Mouse (Mus musculus) midbrain, embryonic 16.5 days (tissue): ENCODE measurements around the gene Usp27x. TPM values are rescaled to one million over a fixed set of nuclear protein-coding genes. Genes with fewer than 3 reads are reported as not detected.

Experiments used
- ATAC-seq: fragments of 200-750 bp; cut with Nextera tagmentation; 2 replicates; pipeline ENCODE4 v1.8.0; 2017; ENCODE audit warnings: moderate TSS enrichment
- H3K27ac ChIP-seq: fragments of 300-500 bp; sonication (generic); 2 replicates; pipeline ENCODE4 v1.5.1; 2014; ENCODE audit warnings: mild to moderate bottlenecking, low read length, mixed read lengths
- H3K27me3 ChIP-seq: fragments of 300-500 bp; sonication (generic); 2 replicates; pipeline ENCODE4 v1.6.1; 2014; ENCODE audit warnings: low read depth, low read length, mixed read lengths; ENCODE audit not compliant: control insufficient read depth, insufficient read depth
- H3K36me3 ChIP-seq: fragments of 300-500 bp; sonication (generic); 2 replicates; pipeline ENCODE4 v1.6.1; 2014; ENCODE audit warnings: mild to moderate bottlenecking, low read length, moderate library complexity, mixed read lengths; ENCODE audit not compliant: control insufficient read depth, insufficient read depth
- H3K4me1 ChIP-seq: fragments of 300-500 bp; sonication (generic); 2 replicates; pipeline ENCODE4 v1.6.1; 2014; ENCODE audit warnings: mild to moderate bottlenecking, low read length, mixed read lengths; ENCODE audit not compliant: control insufficient read depth, insufficient read depth
- H3K4me2 ChIP-seq: fragments of 300-500 bp; sonication (generic); 2 replicates; pipeline ENCODE4 v1.6.1; 2014; ENCODE audit warnings: mild to moderate bottlenecking, low read length, mixed read lengths
- H3K4me3 ChIP-seq: fragments of 300-500 bp; sonication (generic); 2 replicates; pipeline ENCODE4 v1.5.1; 2014; ENCODE audit warnings: low read depth, mild to moderate bottlenecking, low read length, moderate library complexity, mixed read lengths
- H3K9ac ChIP-seq: fragments of 300-500 bp; sonication (generic); 2 replicates; pipeline ENCODE4 v1.6.1; 2014; ENCODE audit warnings: low read depth, low read length, mixed read lengths
- H3K9me3 ChIP-seq: fragments of 300-500 bp; sonication (generic); replicated peaks from 2 replicates; pipeline ENCODE4 v1.6.1; 2014; ENCODE audit warnings: mild to moderate bottlenecking, low read length, mixed read lengths; ENCODE audit not compliant: control insufficient read depth, poor library complexity, severe bottlenecking
- WGBS: fragments of 180-500 bp; shearing (Covaris S2); extraction: QIAGEN DNeasy Blood & Tissue Kit; methylation state at CpG from one replicate; pipeline ENCODE4 v1.1.7; 2014; 5-methylcytosine and 5-hydroxymethylcytosine counted together
- polyA plus RNA-seq: library from polyadenylated mRNA; unstranded; fragments of >200 nt; fragmentation: Nextera tagmentation; extraction: Ambion mirVana; gene quantifications from 2 replicates; pipeline ENCODE4 v1.2.1, GENCODE M21; 2015

Usp27x gene
- 2.3 and 2.5 TPM in 2 replicates for polyA plus RNA-seq

DNA sequence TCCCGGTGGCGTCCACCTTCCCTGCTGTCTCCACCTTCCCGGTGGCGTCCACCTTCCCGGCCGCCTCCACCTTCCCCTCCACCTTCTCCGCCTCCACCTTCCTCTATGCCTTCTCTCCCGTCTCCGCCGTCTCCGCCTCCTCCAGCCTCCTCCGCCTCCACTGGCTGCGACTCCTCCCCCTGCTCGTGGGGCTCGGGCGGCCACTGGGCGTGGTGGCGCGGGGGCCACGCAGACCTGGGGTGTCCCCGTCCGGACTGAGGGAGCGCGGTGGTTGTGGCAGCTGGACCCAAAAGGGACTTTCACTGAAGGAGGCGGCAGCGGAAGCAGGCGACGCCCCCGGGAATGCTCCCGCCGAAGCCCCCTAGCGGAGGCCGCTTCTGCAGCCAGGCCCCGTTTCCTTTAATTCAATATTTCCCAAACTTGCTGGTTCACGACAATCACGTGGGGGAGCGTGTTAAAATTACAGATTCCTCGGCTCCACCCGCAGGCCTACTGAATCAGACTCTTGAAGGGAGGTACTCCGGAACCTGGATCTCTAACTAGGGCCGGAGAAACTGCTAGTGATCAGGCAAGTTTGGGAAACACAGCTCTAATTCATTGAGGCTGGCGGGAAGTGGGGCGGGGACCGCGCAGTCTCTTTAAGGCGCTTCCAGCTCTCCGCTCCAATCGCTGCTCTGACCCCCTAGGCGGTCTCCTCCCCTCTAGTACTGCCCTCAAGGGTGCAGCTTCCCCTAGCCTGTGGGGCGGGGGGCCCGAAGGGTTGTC is at the start of gene Usp27x:
Usp27x (minus strand) TSS at position 115 of the 765 bp plus-strand sequence.
- WGBS: 29% methylated on average over 46 of the region's 51 CpGs
- peak within 1 kb of the TSS; percentile 90 for H3K27ac ChIP-seq
- ATAC-seq: peak; percentile 91

DNA sequence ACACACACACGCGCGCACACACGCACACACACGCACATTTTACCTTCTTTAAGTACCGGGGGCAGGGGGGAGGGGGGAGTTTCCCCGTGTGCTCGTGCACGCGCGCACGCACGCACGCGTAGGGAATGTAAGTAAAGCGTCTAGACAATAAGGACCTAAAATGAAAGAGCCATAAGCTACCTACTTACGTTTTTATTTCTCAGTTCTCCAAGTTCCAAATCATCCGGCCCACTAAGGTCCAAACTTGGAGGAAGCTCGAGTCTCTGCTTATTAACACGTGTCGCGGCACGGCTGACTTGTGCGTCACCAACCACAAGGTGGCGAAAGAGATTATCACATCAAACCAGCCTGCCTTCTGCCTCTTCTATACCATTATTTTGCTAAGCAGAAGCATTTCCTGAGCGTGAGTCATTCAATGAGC is 47.1 kb upstream of the Usp27x start:
- peak; percentile 77 for ATAC-seq
- Histone ChIP-seq H3K9me3 (no peaks in the 10 kb centered on the region), H3K27me3 (no peaks in the 10 kb centered on the region), H3K27ac (0 out of 2 replicates have a peak overlapping the region, but pooled peaks have one; percentile 32), H3K9ac (no peak overlapping the region), H3K4me1 (no peaks in the 10 kb centered on the region; the same call in 1 of the 2 replicates), H3K36me3 (no peaks in the 10 kb centered on the region), H3K4me3 (peak overlapping the region; percentile 38), H3K4me2 (peak overlapping the region; percentile 56)
- 21% methylated on average over 26 of the region's 26 CpGs for WGBS

More for the DNA sequence above, at the start of gene Usp27x:
- H3K9ac ChIP-seq: peak within 1 kb of the TSS; percentile 72
- H3K27me3 ChIP-seq: no peaks in the 10 kb centered on the region
- H3K4me2 ChIP-seq: peak within 1 kb of the TSS; percentile 66
- H3K9me3 ChIP-seq: no peaks in the 10 kb centered on the region
- no peaks in the 10 kb centered on the region for H3K36me3 ChIP-seq
- H3K4me3 ChIP-seq: peak within 1 kb of the TSS; percentile 60
- H3K4me1 ChIP-seq: peaks cover 18% of the 10 kb centered on the region

GRCm38 (mm10) chrX:7422166-7422565 is 46.5 kb upstream of the Usp27x start:
- Histone ChIP-seq H3K4me2 (peak overlapping the region; percentile 56), H3K27ac (no peak overlapping the region), H3K4me3 (peak overlapping the region; percentile 38), H3K36me3 (no peaks in the 10 kb centered on the region), H3K9ac (no peak overlapping the region), H3K27me3 (no peaks in the 10 kb centered on the region), H3K9me3 (no peaks in the 10 kb centered on the region), H3K4me1 (peaks cover 2% of the 10 kb centered on the region)
- ATAC-seq: no peak
- WGBS: 77% methylated on average over 6 of the region's 6 CpGs

DNA sequence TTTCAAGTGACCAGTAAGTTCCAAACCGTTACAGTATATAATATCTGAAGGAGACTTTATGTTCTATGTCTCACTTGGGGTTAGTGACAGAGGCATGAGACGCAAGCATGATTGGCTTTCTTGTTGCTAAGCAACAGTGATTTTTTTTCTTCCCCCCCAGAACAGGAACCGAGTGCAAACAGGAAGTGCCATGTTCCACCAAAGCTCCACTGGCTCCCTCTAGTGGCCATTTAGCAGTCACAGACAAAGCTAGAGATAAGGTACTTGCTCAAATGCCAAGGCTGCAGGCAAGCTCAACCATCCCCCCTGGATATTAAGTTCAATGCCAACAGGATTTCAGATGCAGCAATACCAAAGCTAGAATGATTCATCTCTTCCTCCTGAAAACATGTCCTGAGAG is 45.4 kb upstream of the Usp27x start:
- Histone ChIP-seq H3K27ac (no peak overlapping the region), H3K27me3 (no peaks in the 10 kb centered on the region), H3K36me3 (no peaks in the 10 kb centered on the region), H3K9ac (no peak overlapping the region), H3K4me2 (peak overlapping the region; percentile 28), H3K4me3 (no peak overlapping the region), H3K9me3 (no peaks in the 10 kb centered on the region), H3K4me1 (peaks cover 7% of the 10 kb centered on the region)
- ATAC-seq: peak; percentile 71
- 27% methylated on average over 3 of the region's 3 CpGs for WGBS

GRCm38 (mm10) chrX:7416178-7416871 is 40.7 kb upstream of the Usp27x start:
- Histone ChIP-seq H3K4me1 (peaks cover 7% of the 10 kb centered on the region; the same call in 1 of the 2 replicates), H3K27me3 (no peaks in the 10 kb centered on the region), H3K9me3 (no peaks in the 10 kb centered on the region), H3K36me3 (no peaks in the 10 kb centered on the region), H3K4me2 (peak overlapping the region; percentile 23), H3K4me3 (no peak overlapping the region), H3K9ac (no peak overlapping the region), H3K27ac (peak overlapping the region; percentile 80)
- WGBS: 25% methylated on average over 12 of the region's 12 CpGs
- peak; percentile 82 for ATAC-seq

DNA sequence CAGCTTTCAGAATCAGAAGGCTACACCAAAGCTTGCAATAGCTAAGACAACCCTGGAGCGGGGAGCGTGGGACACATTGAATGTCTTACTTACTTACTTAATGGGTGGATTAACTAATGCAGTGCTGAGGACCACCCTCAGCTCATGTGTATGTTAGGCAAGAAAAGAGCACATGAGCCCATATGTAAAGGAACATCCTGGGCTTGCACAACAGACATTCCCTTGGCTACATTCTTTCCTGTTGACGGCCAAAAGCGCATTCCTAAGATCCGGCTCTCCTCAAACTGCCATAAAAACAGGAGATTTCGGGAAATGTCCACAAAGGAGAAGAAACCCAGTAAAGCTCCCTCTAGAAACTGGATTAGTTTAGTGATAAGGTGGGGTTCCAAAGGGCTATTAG is 39.7 kb upstream of the Usp27x start:
- Histone ChIP-seq H3K4me1 (peaks cover 7% of the 10 kb centered on the region; the same call in 1 of the 2 replicates), H3K9me3 (no peaks in the 10 kb centered on the region), H3K27me3 (no peaks in the 10 kb centered on the region), H3K9ac (no peak overlapping the region), H3K36me3 (no peaks in the 10 kb centered on the region), H3K4me3 (no peak overlapping the region), H3K4me2 (no peak overlapping the region), H3K27ac (0 out of 2 replicates have a peak overlapping the region, but pooled peaks have one; percentile 11)
- ATAC-seq: no peak
- WGBS: 91% methylated on average over 6 of the region's 6 CpGs

DNA sequence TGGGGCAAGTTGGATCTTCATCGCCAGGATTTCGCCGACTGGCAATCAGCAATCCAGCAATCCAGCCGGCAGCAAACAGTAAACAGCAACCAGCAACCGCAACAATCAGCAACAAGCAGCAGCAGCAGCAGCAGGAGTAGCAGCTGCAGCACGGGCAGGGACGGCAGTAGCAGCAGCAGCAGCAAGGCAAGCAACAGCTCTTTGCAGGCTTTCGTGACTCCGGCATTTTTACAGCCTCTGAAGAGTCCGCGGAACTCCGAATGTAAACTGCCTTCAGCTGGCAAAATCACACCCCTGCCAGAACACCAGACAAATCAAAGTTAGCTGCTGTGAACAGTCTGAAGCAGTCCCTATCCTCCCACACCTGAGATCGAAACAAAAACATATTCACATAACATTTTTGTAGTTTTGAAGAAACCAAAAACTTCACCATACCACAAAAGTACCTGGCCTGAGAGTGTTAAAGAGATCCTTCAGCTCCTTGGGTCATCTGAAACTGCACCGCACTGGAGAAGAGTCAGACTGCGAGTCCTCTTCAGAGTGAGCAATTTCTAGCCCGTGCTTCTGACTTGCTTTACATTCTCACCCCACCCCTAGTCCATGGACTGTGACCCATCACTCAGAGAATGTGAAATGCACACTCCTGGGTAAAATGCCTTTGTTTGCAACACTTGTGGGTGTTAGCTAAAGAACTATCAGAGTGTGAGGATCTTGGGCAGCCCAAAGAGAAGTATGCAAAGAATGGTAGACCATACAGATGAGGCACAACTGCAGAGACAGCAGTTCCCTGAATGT is 36.8 kb upstream of the Usp27x start:
- ATAC-seq: no peak
- no peaks in the 10 kb centered on the region for H3K36me3 ChIP-seq
- H3K4me2 ChIP-seq: no peak overlapping the region
- H3K27me3 ChIP-seq: no peaks in the 10 kb centered on the region
- no peaks in the 10 kb centered on the region for H3K9me3 ChIP-seq
- no peak overlapping the region for H3K4me3 ChIP-seq
- H3K27ac ChIP-seq: no peak overlapping the region
- peaks cover 7% of the 10 kb centered on the region; the same call in 1 of the 2 replicates for H3K4me1 ChIP-seq
- WGBS: 80% methylated on average over 16 of the region's 16 CpGs
- H3K9ac ChIP-seq: no peak overlapping the region

DNA sequence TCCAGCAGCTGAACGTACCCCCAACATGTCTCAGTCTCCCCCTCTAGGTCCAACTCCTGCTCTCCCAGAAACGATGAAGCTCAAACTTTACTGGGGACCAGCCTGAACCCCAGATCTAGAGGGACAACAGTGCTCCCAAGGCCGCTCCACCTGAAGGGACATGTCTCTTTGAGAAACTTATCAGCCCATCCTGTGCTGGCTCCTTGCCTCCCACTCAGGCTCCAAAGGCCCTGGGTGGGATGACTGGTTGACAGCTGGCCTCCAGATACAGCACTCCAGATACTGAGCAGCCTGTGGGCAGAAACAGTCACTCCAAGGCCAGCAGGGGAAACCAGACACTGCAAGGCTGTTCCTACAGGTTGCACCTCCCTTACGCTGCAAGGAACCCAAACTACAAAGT is 956 bp upstream of the Usp27x start:
- H3K27ac ChIP-seq: peak overlapping the region; percentile 90
- peaks cover 18% of the 10 kb centered on the region for H3K4me1 ChIP-seq
- peak overlapping the region; percentile 66 for H3K4me2 ChIP-seq
- peak overlapping the region; percentile 72 for H3K9ac ChIP-seq
- WGBS: 41% methylated on average over 4 of the region's 4 CpGs
- H3K9me3 ChIP-seq: no peaks in the 10 kb centered on the region
- no peaks in the 10 kb centered on the region for H3K27me3 ChIP-seq
- peak; percentile 14 for ATAC-seq
- H3K36me3 ChIP-seq: no peaks in the 10 kb centered on the region
- H3K4me3 ChIP-seq: peak overlapping the region; percentile 60
